9 mouse cellular contexts compared by ENCODE assay signal in the genomic region with DNA sequence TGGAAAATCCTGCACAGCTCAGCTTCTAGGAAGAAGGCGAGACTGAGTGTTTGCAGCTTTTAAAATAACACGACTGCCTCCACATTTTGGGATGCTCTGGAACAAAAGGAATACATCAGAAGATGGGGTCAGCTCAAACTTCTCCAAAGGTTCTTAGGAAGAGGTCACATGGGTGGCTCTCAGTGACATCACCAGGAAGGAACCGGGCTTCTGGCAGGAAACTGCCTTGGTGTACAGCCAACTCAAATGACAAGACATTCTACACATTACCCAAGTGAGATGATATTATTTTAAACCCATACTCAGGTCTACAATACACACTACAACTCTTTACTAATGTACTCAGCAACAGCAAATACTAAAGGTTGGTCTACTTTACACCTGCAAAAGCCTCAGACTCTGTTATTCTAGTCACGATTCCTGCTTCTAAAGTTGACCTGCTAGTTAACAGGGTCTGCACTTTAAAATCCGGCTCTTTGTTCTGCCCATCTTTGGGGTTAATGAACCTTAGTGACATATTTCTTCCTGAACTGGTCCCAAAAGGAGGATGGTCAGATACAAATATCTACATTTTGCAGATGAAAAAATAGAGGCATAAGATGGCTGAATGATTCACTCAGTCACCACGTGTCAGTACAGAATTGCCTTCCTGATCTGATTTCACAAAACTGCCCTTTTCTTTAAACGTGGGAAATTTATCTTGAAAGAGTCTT. TPM values are rescaled to one million over a fixed set of nuclear protein-coding genes. Genes with fewer than 3 reads are reported as not detected.
DNase-seq lines count a peak whose midpoint lies in the region; ATAC-seq lines count a peak whose summit lies in the region.
"Had no signal": no experiment of that assay in that cellular context is flagged by ENCODE, and none has a peak within 500 bp of the region (broad histone marks: within the 10 kb centered on the region; RNA-seq: fewer than 3 reads in every experiment).

No protein-coding gene starts in this region.

- H3K4me2 ChIP-seq in midbrain, embryonic 11.5 days: no peak overlapping the region
- no peak overlapping the region for H3K4me2 ChIP-seq in midbrain, embryonic 16.5 days (ENCODE audit: low read length)
- H3K4me2 ChIP-seq: embryonic facial prominence, embryonic 12.5 days had no signal

- ATAC-seq in midbrain, embryonic 11.5 days (ENCODE audit: low FRiP score): no peak
- no peak for ATAC-seq in midbrain, embryonic 16.5 days
- no peak for ATAC-seq in megakaryocyte, adult 5-6 weeks (ENCODE audit: poor library complexity, severe bottlenecking)

- no peak overlapping the region for H3K9ac ChIP-seq in midbrain, embryonic 11.5 days (ENCODE audit: low read length)
- no peak overlapping the region for H3K9ac ChIP-seq in midbrain, embryonic 16.5 days (ENCODE audit: low read depth, low read length)
- H3K9ac ChIP-seq: embryonic facial prominence, embryonic 12.5 days had no signal

- DNase-seq in adrenal gland, adult 2 months: peak; percentile 44
- no peak for DNase-seq in adrenal gland, postnatal 25 days
- peak; percentile 81 for DNase-seq in midbrain, embryonic 11.5 days (ENCODE audit: low spot score, missing footprints)
- peak; percentile 72 for DNase-seq in kidney, postnatal 10 days
- peak; percentile 48 for DNase-seq in skeletal muscle tissue, adult 2 months (ENCODE audit: low read depth, low spot score)
- no peak for DNase-seq in layer of hippocampus, adult 8-10 months (ENCODE audit: low spot score in 2 of 2)

- no peak overlapping the region for H3K4me3 ChIP-seq in midbrain, embryonic 11.5 days (ENCODE audit: low read depth, low read length)
- no peak overlapping the region for H3K4me3 ChIP-seq in midbrain, embryonic 16.5 days (ENCODE audit: low read depth, low read length)
- H3K4me3 ChIP-seq: embryonic facial prominence, embryonic 12.5 days had no signal

- H3K9me3 ChIP-seq in midbrain, embryonic 11.5 days (ENCODE audit: control insufficient read depth, low read length): no peaks in the 10 kb centered on the region
- no peaks in the 10 kb centered on the region for H3K9me3 ChIP-seq in midbrain, embryonic 16.5 days (replicated peaks; ENCODE audit: control insufficient read depth, low read length, poor library complexity, severe bottlenecking)
- H3K9me3 ChIP-seq: embryonic facial prominence, embryonic 12.5 days had no signal

- WGBS in midbrain, embryonic 11.5 days: 73% methylated on average over 7 of the region's 7 CpGs
- 75% methylated on average over 7 of the region's 7 CpGs for whole genome bisulfite sequencing in midbrain, embryonic 16.5 days

- no peaks in the 10 kb centered on the region for H3K27me3 ChIP-seq in midbrain, embryonic 11.5 days (ENCODE audit: control insufficient read depth, insufficient read depth, low read length)
- no peaks in the 10 kb centered on the region for H3K27me3 ChIP-seq in midbrain, embryonic 16.5 days (ENCODE audit: control insufficient read depth, insufficient read depth, low read depth, low read length)
- H3K27me3 ChIP-seq: embryonic facial prominence, embryonic 12.5 days had no signal

- H3K27ac ChIP-seq in midbrain, embryonic 11.5 days (ENCODE audit: low read depth, low read length): no peak overlapping the region
- no peak overlapping the region for H3K27ac ChIP-seq in midbrain, embryonic 16.5 days (ENCODE audit: low read length)
- H3K27ac ChIP-seq: embryonic facial prominence, embryonic 12.5 days had no signal

- H3K36me3 ChIP-seq in midbrain, embryonic 11.5 days (ENCODE audit: control insufficient read depth, insufficient read depth, low read length): no peaks in the 10 kb centered on the region
- no peaks in the 10 kb centered on the region for H3K36me3 ChIP-seq in midbrain, embryonic 16.5 days (ENCODE audit: control insufficient read depth, insufficient read depth, low read length)
- H3K36me3 ChIP-seq: embryonic facial prominence, embryonic 12.5 days had no signal

- H3K4me1 ChIP-seq in midbrain, embryonic 11.5 days (ENCODE audit: control insufficient read depth, insufficient read depth, low read length): peaks cover 8% of the 10 kb centered on the region
- no peaks in the 10 kb centered on the region for H3K4me1 ChIP-seq in midbrain, embryonic 16.5 days (ENCODE audit: control insufficient read depth, insufficient read depth, low read length)
- H3K4me1 ChIP-seq: embryonic facial prominence, embryonic 12.5 days had no signal

RNA-seq across cellular contexts. Expression of a gene that starts 18.0 kb away (rescaled TPM):
- 10 to 100 TPM; 70.9 to 76.7 TPM for total RNA-seq in adrenal gland, adult 2 months (2021)
- polyA plus RNA-seq in adrenal gland, adult 2 months (2012; rRNA removed): 121 and 142 TPM in 2 replicates
- total RNA-seq in adrenal gland, postnatal 25 days (2021): 72.3 and 92.8 TPM in 2 replicates
- 7.3 and 9.2 TPM in 2 replicates for polyA plus RNA-seq in midbrain, embryonic 11.5 days (2014; fragmentation: Nextera tagmentation; extraction: Ambion mirVana)
- 7.2 and 7.9 TPM in 2 replicates for polyA plus RNA-seq in midbrain, embryonic 16.5 days (2015; fragmentation: Nextera tagmentation; extraction: Ambion mirVana)
- total RNA-seq in megakaryocyte, adult 5-6 weeks (2015): 26.2 and 28.9 TPM in 2 replicates
- total RNA-seq in megakaryocyte, adult 5-6 weeks (2017): 14.4 and 16.9 TPM in 2 replicates
- 100 to 1,000 TPM; 160 to 184 (median 174) TPM for total RNA-seq in layer of hippocampus, adult 8-10 months (2022)

Comparison
In these comparisons a context has a peak if more than half of its experiments do, and no peak if none do; other contexts are left out.
1. DNase-seq: peak in adrenal gland, adult 2 months (single experiment), midbrain, embryonic 11.5 days (single experiment), kidney, postnatal 10 days (single experiment) and skeletal muscle tissue, adult 2 months (single experiment); none in adrenal gland, postnatal 25 days (single experiment) and layer of hippocampus, adult 8-10 months (0 of 2).